In the genomic region with DNA sequence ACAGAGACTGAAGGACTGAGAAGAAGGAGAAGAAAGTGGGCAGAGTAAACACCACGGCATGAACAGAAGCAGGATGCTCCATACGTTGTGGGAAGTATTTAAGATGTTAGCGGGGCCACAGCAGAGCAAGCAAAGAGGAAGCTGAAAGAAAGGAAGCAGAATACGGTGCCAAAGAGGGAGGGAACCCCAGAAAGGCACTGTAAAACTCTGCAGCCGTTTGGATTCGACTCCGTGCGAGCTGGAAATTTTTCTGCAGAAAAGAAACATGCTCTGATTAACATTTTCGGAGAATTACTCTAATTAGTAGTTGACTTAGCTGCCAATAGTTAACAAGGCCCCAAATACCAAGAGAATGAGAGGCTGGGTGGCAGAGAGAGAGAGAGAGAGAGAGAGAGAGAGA, we compare ENCODE assay signal across 16 mouse cellular contexts.
DNase-seq lines count a peak whose midpoint lies in the region; ATAC-seq and TF ChIP-seq lines count a peak whose summit lies in the region.
"Had no signal": no experiment of that assay in that cellular context is flagged by ENCODE, and none has a peak within 500 bp of the region (broad histone marks: within the 10 kb centered on the region; RNA-seq: fewer than 3 reads in every experiment).

No protein-coding gene starts in this region.

- TF ChIP-seq CTCF in MEL (IDR thresholded peaks at IDR 0.05 in 2 of 3, conservative IDR thresholded peaks at IDR 0.05 in 1 of 3; ENCODE audit: control insufficient read depth in 1 of 3, insufficient read depth in 1 of 3, low read depth in 2 of 3, low read length in 3 of 3, poor library complexity in 1 of 3, severe bottlenecking in 1 of 3) = no peak

- no peak for DNase-seq in forebrain, embryonic 11.5 days (ENCODE audit: low spot score)
- DNase-seq in kidney, postnatal 10 days = peak; percentile 17
- no peak for DNase-seq in kidney, postnatal 4 days
- DNase-seq in MEL (ENCODE audit: low read depth, low spot score) = peak; percentile 80
- DNase-seq: adrenal gland, postnatal 25 days; B cell, adult 2 months; cerebellum, adult 11-12 months; kidney, adult 18-20 months; lung, postnatal 36 days; right cerebral cortex, postnatal 14 days had no signal

- H3K4me1 ChIP-seq in forebrain, embryonic 15.5 days = peaks cover 13% of the 10 kb centered on the region
- no peaks in the 10 kb centered on the region for H3K4me1 ChIP-seq in forebrain, embryonic 11.5 days (replicated peaks; ENCODE audit: control insufficient read depth, insufficient read depth, low read length)
- H3K4me1 ChIP-seq in MEL (ENCODE audit: control insufficient read depth in 1 of 2, insufficient read depth in 2 of 2, low read length in 2 of 2) = no peaks in the 10 kb centered on the region
- H3K4me1 ChIP-seq in neural tube, embryonic 15.5 days = 0 out of 2 replicates have a peak, but pooled peaks cover 2% of the 10 kb centered on the region
- H3K4me1 ChIP-seq: hindbrain, embryonic 13.5 days had no signal

- 21% methylated on average over 9 of the region's 9 CpGs for WGBS in forebrain, embryonic 15.5 days
- WGBS in forebrain, embryonic 11.5 days = 67% methylated on average over 9 of the region's 9 CpGs
- WGBS in neural tube, embryonic 15.5 days = 72% methylated on average over 9 of the region's 9 CpGs

- ATAC-seq in forebrain, embryonic 15.5 days (replicated peaks) = peak; percentile 60
- ATAC-seq in forebrain, embryonic 11.5 days (replicated peaks; ENCODE audit: low FRiP score) = no peak
- peak; percentile 90 for ATAC-seq in granulocyte monocyte progenitor cell, adult 5-6 weeks (replicated peaks; ENCODE audit: poor library complexity, severe bottlenecking)
- ATAC-seq in monocyte, adult 5-6 weeks (replicated peaks; ENCODE audit: insufficient number of reproducible peaks, low FRiP score, low TSS enrichment, poor library complexity, severe bottlenecking) = no peak; the same call in 1 of the 2 replicates
- ATAC-seq in neural tube, embryonic 15.5 days (ENCODE audit: low FRiP score) = no peak

- H3K27me3 ChIP-seq in forebrain, embryonic 15.5 days = no peaks in the 10 kb centered on the region
- no peaks in the 10 kb centered on the region for H3K27me3 ChIP-seq in forebrain, embryonic 11.5 days (ENCODE audit: control insufficient read depth, insufficient read depth, low read length)
- peaks cover 12 to 23% of the 10 kb centered on the region in 2 experiments for H3K27me3 ChIP-seq in MEL (ENCODE audit: control insufficient read depth in 1 of 2, insufficient read depth in 2 of 2, low read length in 2 of 2)
- H3K27me3 ChIP-seq in neural tube, embryonic 15.5 days (replicated peaks) = peaks cover 7% of the 10 kb centered on the region

- TF ChIP-seq EP300 in MEL (IDR thresholded peaks at IDR 0.05; ENCODE audit: low read depth in 1 of 2, low read length in 2 of 2) = 0 out of 4 replicates have a peak, but pooled peaks of 1 of the 2 experiments have one; percentile 17

- H3K36me3 ChIP-seq in forebrain, embryonic 15.5 days = no peaks in the 10 kb centered on the region
- no peaks in the 10 kb centered on the region for H3K36me3 ChIP-seq in forebrain, embryonic 11.5 days (ENCODE audit: control insufficient read depth, insufficient read depth, low read length)
- H3K36me3 ChIP-seq in MEL (ENCODE audit: control insufficient read depth in 1 of 2, insufficient read depth in 2 of 2, low read length in 2 of 2) = no peaks in the 10 kb centered on the region
- no peaks in the 10 kb centered on the region for H3K36me3 ChIP-seq in neural tube, embryonic 15.5 days
- H3K36me3 ChIP-seq: hindbrain, embryonic 13.5 days had no signal

- no peaks in the 10 kb centered on the region for H3K79me2 ChIP-seq in MEL (ENCODE audit: control insufficient read depth, insufficient read depth, low read length, poor library complexity)

- TF ChIP-seq POLR2A in MEL (IDR thresholded peaks at IDR 0.05; ENCODE audit: control insufficient read depth in 1 of 2, insufficient read depth in 1 of 2, low read depth in 1 of 2, low read length in 2 of 2, poor library complexity in 1 of 2) = no peak

- H3K4me2 ChIP-seq in forebrain, embryonic 15.5 days (replicated peaks) = 0 out of 2 replicates have a peak overlapping the region, but pooled peaks have one; percentile 12
- no peak overlapping the region for H3K4me2 ChIP-seq in forebrain, embryonic 11.5 days (ENCODE audit: low read depth, low read length, severe bottlenecking)
- no peak overlapping the region for H3K4me2 ChIP-seq in neural tube, embryonic 15.5 days
- H3K4me2 ChIP-seq: hindbrain, embryonic 13.5 days had no signal

- no peak overlapping the region for H3K4me3 ChIP-seq in forebrain, embryonic 15.5 days
- no peak overlapping the region for H3K4me3 ChIP-seq in forebrain, embryonic 11.5 days (ENCODE audit: low read depth, low read length)
- peak overlapping the region; percentile 38 to 56 for H3K4me3 ChIP-seq in MEL (ENCODE audit: control insufficient read depth in 1 of 2, insufficient read depth in 1 of 2, low read depth in 2 of 2, low read length in 2 of 2)
- no peak overlapping the region for H3K4me3 ChIP-seq in neural tube, embryonic 15.5 days (replicated peaks)
- H3K4me3 ChIP-seq: hindbrain, embryonic 13.5 days had no signal

- H3K9ac ChIP-seq in forebrain, embryonic 15.5 days (replicated peaks) = no peak overlapping the region
- H3K9ac ChIP-seq in forebrain, embryonic 11.5 days (ENCODE audit: low read length) = no peak overlapping the region
- H3K9ac ChIP-seq in MEL (ENCODE audit: control insufficient read depth, low read depth, low read length, poor library complexity, severe bottlenecking) = peak overlapping the region; percentile 19; the same call in 1 of the 2 replicates
- H3K9ac ChIP-seq in neural tube, embryonic 15.5 days (replicated peaks) = no peak overlapping the region
- H3K9ac ChIP-seq: hindbrain, embryonic 13.5 days; liver, embryonic 14.5 days had no signal

- TF ChIP-seq RAD21 in MEL (IDR thresholded peaks at IDR 0.05; ENCODE audit: low read depth, low read length) = no peak

- no peaks in the 10 kb centered on the region for H3K9me3 ChIP-seq in forebrain, embryonic 15.5 days
- H3K9me3 ChIP-seq in forebrain, embryonic 11.5 days (ENCODE audit: control insufficient read depth, low read length) = no peaks in the 10 kb centered on the region
- no peaks in the 10 kb centered on the region for H3K9me3 ChIP-seq in MEL (replicated peaks; ENCODE audit: insufficient read depth, low read length)
- H3K9me3 ChIP-seq in neural tube, embryonic 15.5 days (replicated peaks) = no peaks in the 10 kb centered on the region
- H3K9me3 ChIP-seq: hindbrain, embryonic 13.5 days had no signal

- H3K27ac ChIP-seq in forebrain, embryonic 15.5 days (replicated peaks) = no peak overlapping the region
- no peak overlapping the region for H3K27ac ChIP-seq in forebrain, embryonic 11.5 days (ENCODE audit: low read depth, low read length)
- H3K27ac ChIP-seq in MEL (ENCODE audit: control insufficient read depth, low read depth, low read length) = no peak overlapping the region
- no peak overlapping the region for H3K27ac ChIP-seq in neural tube, embryonic 15.5 days (replicated peaks)
- H3K27ac ChIP-seq: hindbrain, embryonic 13.5 days; liver, embryonic 14.5 days had no signal

TF ChIP-seq in MEL, 35 proteins besides CTCF, POLR2A, EP300 and RAD21:
- TF ChIP-seq BHLHE40 (IDR thresholded peaks at IDR 0.05; ENCODE audit: borderline replicate concordance, low read depth, low read length) (no peak), SMC3 (IDR thresholded peaks at IDR 0.05; ENCODE audit: low read depth, low read length) (peak; percentile 19; the same call in 1 of the 2 replicates), MAZ (IDR thresholded peaks at IDR 0.05; ENCODE audit: low read depth, low read length) (0 out of 2 replicates have a peak, but pooled peaks have one; percentile 52), GATA1 (IDR thresholded peaks at IDR 0.05; ENCODE audit: low read depth, low read length) (no peak)

Comparison
In these comparisons a context has a peak if more than half of its experiments do, and no peak if none do; other contexts are left out.
1. ATAC-seq: peak in forebrain, embryonic 15.5 days (single experiment) and granulocyte monocyte progenitor cell, adult 5-6 weeks (single experiment); none in forebrain, embryonic 11.5 days (single experiment), monocyte, adult 5-6 weeks (single experiment) and neural tube, embryonic 15.5 days (single experiment).
2. DNase-seq: peak in kidney, postnatal 10 days (single experiment) and MEL (single experiment); none in forebrain, embryonic 11.5 days (single experiment) and kidney, postnatal 4 days (0 of 2).
3. H3K4me3 ChIP-seq: peak in MEL (2 of 2); none in forebrain, embryonic 15.5 days (single experiment), forebrain, embryonic 11.5 days (single experiment) and neural tube, embryonic 15.5 days (single experiment).